8 mouse cellular contexts compared by ENCODE assay signal in the genomic region with DNA sequence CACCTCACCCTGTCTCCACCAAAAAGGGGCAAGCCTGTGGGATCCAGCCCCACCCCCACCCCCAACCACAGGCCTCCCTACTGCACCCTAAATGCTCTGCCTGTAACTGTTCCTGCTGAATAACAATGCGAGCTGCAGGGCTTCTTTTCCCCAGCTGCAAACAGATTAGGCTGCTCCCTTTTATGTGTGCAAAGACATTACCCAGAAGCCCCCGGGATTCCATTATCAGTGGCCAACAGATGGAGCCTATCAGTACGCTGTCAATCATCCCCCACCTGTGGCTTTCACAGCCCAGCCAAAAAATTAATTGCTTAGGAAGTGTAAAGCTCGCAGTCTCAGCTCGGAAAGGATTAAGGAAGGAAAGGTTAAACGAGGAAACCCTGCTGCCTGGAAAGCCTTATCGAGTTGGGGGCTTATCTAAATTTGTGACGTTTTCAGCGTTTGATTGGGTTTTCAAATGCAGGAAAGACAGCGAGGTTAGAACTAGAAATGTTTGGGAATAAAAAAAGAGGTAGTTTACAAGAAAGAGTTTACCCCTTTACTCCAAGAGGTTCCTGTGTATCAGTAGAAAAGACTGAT.
A peak's percentile ranks its signal among the peaks of the same experiment; 100 is the strongest.
DNase-seq lines count a peak whose midpoint lies in the region; ATAC-seq lines count a peak whose summit lies in the region.

No protein-coding gene starts in this region.

- H3K4me1 ChIP-seq in hindbrain, embryonic 10.5 days (replicated peaks), result peaks cover 12% of the 10 kb centered on the region

- peak; percentile 94 for ATAC-seq in common myeloid progenitor, adult 5-6 weeks (replicated peaks; ENCODE audit: low read depth, poor library complexity, severe bottlenecking)
- ATAC-seq in megakaryocyte progenitor cell, adult 5-6 weeks (replicated peaks; ENCODE audit: poor library complexity), result peak; percentile 97
- ATAC-seq in activated CD4-positive, CD25-positive, alpha-beta regulatory T cell, adult 4 months, result no peak

- H3K27ac ChIP-seq in hindbrain, embryonic 10.5 days, result peak overlapping the region; percentile 77

- no peaks in the 10 kb centered on the region for H3K36me3 ChIP-seq in hindbrain, embryonic 10.5 days

- H3K9me3 ChIP-seq in hindbrain, embryonic 10.5 days, result no peaks in the 10 kb centered on the region

- WGBS in hindbrain, embryonic 10.5 days, result 2% methylated on average over 10 of the region's 10 CpGs

- DNase-seq in layer of hippocampus, adult 18-20 months (ENCODE audit: low spot score in 2 of 2), result peak; percentile 6 to 36
- no peak for DNase-seq in layer of hippocampus, postnatal 25 days (ENCODE audit: extremely low spot score in 1 of 2, low spot score in 1 of 2)
- DNase-seq in hindbrain, embryonic 10.5 days (ENCODE audit: low spot score), result peak; percentile 58
- DNase-seq in urinary bladder, adult 18-20 months (ENCODE audit: low spot score in 2 of 2), result no peak
- no peak for DNase-seq in kidney, adult 11 months

- peak overlapping the region; percentile 34 for H3K4me3 ChIP-seq in hindbrain, embryonic 10.5 days

- H3K27me3 ChIP-seq in hindbrain, embryonic 10.5 days (ENCODE audit: insufficient read depth, poor library complexity, severe bottlenecking), result no peaks in the 10 kb centered on the region

Comparison
In these comparisons a context has a peak if more than half of its experiments do, and no peak if none do; other contexts are left out.
1. DNase-seq: peak in layer of hippocampus, adult 18-20 months (2 of 2) and hindbrain, embryonic 10.5 days (single experiment); none in layer of hippocampus, postnatal 25 days (0 of 2), urinary bladder, adult 18-20 months (0 of 2) and kidney, adult 11 months (single experiment).